Mouse (Mus musculus): ENCODE results near the gene Kif22. TPM values are rescaled to one million over a fixed set of nuclear protein-coding genes. Genes with fewer than 3 reads are reported as not detected.
A peak's percentile ranks its signal among the peaks of the same experiment; 100 is the strongest.
"Not testable (repeated sequence)": the region's sequence is repeated elsewhere in the genome, so short reads cannot be mapped to it uniquely, and the experiment has no call there.

The Kif22 gene
- 168 and 180 TPM in 2 replicates for polyA plus RNA-seq (2014; fragmentation: Nextera tagmentation; extraction: Ambion mirVana)

DNA sequence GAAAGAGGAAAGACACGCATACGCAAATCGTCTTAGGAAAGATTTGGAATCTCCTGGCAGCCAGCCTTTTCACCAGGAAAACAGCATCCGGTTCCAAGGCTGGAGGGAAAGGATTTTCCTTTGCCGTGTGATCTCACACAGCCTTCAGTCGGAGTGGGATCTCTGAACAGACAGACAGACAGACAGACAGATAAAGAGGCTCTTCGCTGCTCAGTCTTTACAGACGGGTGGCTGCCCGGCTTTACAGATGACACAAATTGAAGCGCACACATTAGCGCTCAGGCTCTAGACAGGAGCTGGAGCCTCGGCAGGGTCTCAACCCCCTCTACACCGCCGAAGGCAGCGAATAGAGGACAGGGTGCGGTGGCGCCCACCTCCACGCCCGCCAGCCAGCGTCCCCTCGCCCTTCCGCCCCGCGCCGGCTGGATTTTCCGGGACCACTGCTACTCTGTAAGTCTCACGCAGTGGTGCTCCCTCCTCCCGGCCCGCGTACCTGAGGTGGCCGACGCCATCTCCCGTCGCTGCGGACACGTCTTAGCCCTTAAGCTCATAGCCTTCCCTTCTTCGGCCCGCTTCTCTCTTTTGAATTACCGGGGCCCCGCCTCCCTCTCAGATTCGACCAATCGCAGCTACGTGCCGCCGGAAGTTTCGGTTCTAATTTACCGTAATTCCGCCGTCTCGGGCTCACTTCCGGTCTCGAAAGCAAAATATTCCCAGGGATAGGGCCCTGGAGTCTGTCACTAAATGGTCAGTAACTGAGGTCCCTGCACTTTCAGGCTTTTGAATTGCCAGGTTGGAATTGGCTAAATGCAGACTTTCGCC, at the start of gene Kif22:
Kif22 (minus strand) TSS at position 621 of the 822 bp plus-strand sequence.
- DNase-seq (peak; percentile 98), ATAC-seq (ENCODE audit: insufficient read depth) (peak; percentile 85)
- Histone ChIP-seq H3K9me3 (ENCODE audit: low read depth, low read length) (no peaks in the 10 kb centered on the region), H3K27ac (ENCODE audit: low read depth) (peak within 1 kb of the TSS; percentile 84), H3K4me1 (ENCODE audit: insufficient read depth) (no peaks in the 10 kb centered on the region; the same call in 1 of the 2 replicates), H3K36me3 (ENCODE audit: insufficient read depth) (peaks cover 19% of the 10 kb centered on the region), H3K9ac (peak within 1 kb of the TSS; percentile 90), H3K27me3 (ENCODE audit: insufficient read depth, low read length) (no peaks in the 10 kb centered on the region), H3K4me2 (peak within 1 kb of the TSS; percentile 80), H3K4me3 (ENCODE audit: low read depth, low read length) (peak within 1 kb of the TSS; percentile 99)
- no peak for TF ChIP-seq CTCF (IDR thresholded peaks at IDR 0.05; ENCODE audit: low read depth)
- WGBS: under 1% methylated on average over 53 of the region's 53 CpGs

DNA sequence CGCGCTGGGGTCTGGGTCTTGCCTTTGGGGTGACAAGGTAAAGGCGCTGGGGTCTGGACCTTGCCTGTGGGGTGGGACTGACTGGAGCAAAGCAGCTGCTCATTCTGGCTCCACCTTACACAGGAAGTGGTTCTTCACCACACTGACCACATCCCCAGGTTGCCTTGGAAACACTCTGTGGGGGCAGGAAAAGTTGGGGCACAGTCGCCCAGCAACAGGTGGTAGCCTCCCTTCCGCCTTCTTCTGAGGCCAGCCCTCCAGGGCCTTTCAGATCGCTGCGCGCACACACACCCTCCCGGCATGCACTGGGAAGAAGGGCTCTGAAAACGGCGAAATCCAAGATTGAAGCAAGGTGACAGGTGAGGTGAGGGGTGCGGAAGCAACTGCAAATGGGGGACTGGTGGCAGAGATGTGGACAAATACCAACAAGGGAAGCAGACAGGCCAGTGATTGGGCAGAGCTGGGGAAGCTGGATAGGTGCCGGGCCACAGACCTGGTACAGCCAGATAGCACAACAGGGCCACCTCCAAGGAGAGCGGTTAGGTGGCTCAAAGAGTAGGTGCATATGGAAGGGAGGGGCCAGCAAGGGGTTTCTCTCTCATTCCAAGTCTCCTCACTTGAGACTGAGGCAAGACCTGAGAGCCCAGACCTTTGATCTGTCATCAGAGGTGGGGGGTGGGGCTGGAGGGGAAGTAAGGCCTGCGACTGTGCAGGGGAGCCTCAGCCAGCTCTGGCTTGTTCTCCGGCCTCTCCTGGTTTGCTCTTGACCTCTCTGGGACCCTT, 49.0 kb upstream of the Kif22 start, which contains the start of gene AI467606:
AI467606 (plus strand) TSS at position 246 of the 783 bp plus-strand sequence.
- Histone ChIP-seq H3K4me2 (peak within 1 kb of the TSS; percentile 52), H3K36me3 (ENCODE audit: insufficient read depth) (no peaks in the 10 kb centered on the region), H3K4me1 (ENCODE audit: insufficient read depth) (no peaks in the 10 kb centered on the region), H3K27me3 (ENCODE audit: insufficient read depth, low read length) (no peaks in the 10 kb centered on the region), H3K27ac (ENCODE audit: low read depth) (no peak within 1 kb of the TSS; the same call in 1 of the 2 replicates), H3K9ac (peak within 1 kb of the TSS; percentile 43), H3K9me3 (ENCODE audit: low read depth, low read length) (no peaks in the 10 kb centered on the region), H3K4me3 (ENCODE audit: low read depth, low read length) (peak within 1 kb of the TSS; percentile 27)
- no peak for TF ChIP-seq CTCF (IDR thresholded peaks at IDR 0.05; ENCODE audit: low read depth)
- 55% methylated on average over 16 of the region's 16 CpGs for WGBS
- peak; percentile 56 for DNase-seq
- peak; percentile 80 for ATAC-seq (ENCODE audit: insufficient read depth)

DNA sequence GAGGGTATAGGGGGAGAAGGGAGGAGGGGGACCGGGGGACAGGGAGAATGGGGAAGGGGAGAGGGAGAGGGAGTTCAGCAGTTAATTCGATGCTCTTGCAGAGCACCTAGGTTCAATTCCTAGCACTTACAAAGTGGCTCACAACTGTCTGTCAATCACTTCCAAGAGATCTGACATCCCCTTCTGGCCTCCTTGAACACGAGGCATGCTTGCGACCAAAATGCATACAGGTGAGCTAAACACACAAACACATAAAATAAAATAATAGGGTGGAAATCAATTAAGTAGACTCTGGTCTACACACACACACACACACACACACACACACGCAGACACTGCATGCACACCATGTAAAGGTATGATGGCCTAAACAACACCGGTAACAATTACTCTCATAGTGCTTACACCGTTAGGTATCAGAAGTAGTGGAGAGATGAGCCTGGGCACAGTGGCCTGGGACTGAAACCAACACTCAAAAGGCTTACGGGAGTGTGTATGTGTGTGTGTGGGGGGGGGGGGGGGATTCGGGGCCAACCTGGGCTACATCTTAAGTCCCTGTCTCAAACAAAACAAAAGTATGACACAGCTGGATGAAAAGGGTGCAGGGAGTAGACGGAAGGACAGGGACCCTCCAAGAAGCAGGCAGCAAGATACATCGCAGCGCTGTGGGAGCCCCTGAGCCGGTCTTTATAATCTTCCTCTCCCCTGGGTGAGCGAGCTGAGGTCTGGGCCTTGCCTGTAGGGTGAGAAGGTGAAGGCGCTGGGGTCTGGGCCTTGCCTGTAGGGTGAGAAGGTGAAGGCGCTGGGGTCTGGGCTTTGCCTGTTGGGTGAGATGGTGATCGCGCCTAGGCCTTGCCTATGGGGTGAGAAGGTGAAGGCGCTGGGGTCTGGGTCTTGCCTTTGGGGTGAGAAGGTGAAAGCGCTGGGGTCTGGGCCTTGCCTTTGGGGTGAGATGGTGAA, 48.2 kb upstream of the Kif22 start:
- WGBS: 80% methylated on average over 20 of the region's 20 CpGs
- ATAC-seq (ENCODE audit: insufficient read depth): no peak
- H3K36me3 ChIP-seq (ENCODE audit: insufficient read depth): no peaks in the 10 kb centered on the region
- no peak for TF ChIP-seq CTCF (IDR thresholded peaks at IDR 0.05; ENCODE audit: low read depth)
- H3K9me3 ChIP-seq (ENCODE audit: low read depth, low read length): no peaks in the 10 kb centered on the region
- DNase-seq: no peak
- no peak overlapping the region; the same call in 1 of the 2 replicates for H3K27ac ChIP-seq (ENCODE audit: low read depth)
- H3K4me2 ChIP-seq: peak overlapping the region; percentile 52; the same call in 1 of the 2 replicates
- no peak overlapping the region for H3K9ac ChIP-seq
- no peaks in the 10 kb centered on the region for H3K4me1 ChIP-seq (ENCODE audit: insufficient read depth)
- H3K4me3 ChIP-seq (ENCODE audit: low read depth, low read length): no peak overlapping the region
- H3K27me3 ChIP-seq (ENCODE audit: insufficient read depth, low read length): no peaks in the 10 kb centered on the region

DNA sequence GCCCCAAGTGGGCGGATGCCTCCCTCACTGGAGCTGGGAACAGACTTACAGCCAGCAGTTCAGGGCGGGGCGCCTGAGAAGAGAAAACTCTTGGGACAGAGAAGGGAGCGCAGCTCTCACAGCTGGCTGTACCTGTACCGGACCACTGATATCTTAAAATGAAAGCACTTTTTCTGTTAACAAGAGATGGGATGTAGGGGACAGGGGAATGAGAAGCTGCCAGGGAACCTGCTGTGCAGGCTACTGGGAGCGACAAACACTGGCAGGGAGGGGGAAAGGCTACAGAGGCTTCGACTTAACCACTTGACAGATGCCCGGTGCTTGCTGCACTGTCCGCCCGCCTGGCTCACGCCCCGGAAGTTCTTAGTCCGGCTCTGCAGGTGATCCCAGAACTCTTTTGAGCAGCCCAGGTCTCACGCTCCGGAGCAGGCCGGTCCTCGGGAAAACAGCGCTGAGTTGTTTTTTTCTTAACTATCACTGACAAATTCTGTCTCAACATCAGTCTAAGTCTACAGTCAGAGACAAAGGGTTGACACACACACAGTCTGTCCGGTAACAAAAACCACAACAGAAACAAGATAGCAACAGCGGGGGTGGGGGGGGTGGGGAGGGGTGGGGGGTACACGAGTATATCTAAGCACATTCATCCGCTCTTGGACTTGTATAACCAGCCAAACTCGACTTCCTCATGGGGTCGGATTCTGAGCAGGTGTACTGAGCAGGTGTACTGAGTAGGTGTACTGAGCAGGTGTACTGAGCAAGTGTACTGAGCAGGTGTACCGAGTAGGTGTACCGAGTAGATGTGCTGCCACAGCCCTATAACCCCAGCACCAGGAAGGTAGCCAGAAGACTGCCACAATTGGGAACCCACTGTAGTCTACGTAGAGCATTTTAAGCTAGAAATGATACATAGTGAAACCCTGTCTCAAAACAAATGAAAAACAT, 46.9 kb upstream of the Kif22 start:
- Histone ChIP-seq H3K4me2 (peak overlapping the region; percentile 48), H3K27ac (ENCODE audit: low read depth) (peak overlapping the region; percentile 46; the same call in 1 of the 2 replicates), H3K27me3 (ENCODE audit: insufficient read depth, low read length) (no peaks in the 10 kb centered on the region), H3K9me3 (ENCODE audit: low read depth, low read length) (no peaks in the 10 kb centered on the region), H3K4me1 (ENCODE audit: insufficient read depth) (no peaks in the 10 kb centered on the region), H3K36me3 (ENCODE audit: insufficient read depth) (no peaks in the 10 kb centered on the region), H3K4me3 (ENCODE audit: low read depth, low read length) (peak overlapping the region; percentile 6; the same call in 1 of the 2 replicates), H3K9ac (peak overlapping the region; percentile 23)
- no peak for TF ChIP-seq CTCF (IDR thresholded peaks at IDR 0.05; ENCODE audit: low read depth)
- ATAC-seq (ENCODE audit: insufficient read depth) (no peak), DNase-seq (no peak)
- WGBS: 17% methylated on average over 27 of the region's 27 CpGs

DNA sequence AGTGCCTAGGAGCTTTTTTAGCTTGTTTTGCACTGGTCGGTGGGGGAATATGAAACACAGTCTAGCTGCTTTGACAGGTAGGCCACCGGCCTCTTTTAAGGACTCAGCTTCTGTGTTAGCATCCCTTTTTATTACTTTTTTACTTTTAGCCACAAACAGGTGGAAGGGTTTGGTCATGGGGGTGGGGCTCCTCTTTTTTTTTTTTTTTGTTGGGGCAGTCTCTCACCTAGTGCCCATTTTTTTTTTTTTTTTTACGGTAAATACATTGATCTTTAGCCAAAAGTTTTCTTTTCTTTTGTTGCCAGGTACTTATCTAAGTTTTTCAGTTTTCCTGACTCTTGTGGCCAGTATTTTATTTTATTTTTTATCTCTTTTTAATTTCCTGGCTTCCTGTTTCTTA, 45.8 kb upstream of the Kif22 start:
- H3K27me3 ChIP-seq (ENCODE audit: insufficient read depth, low read length): no peaks in the 10 kb centered on the region
- H3K9me3 ChIP-seq (ENCODE audit: low read depth, low read length): no peaks in the 10 kb centered on the region
- H3K4me3 ChIP-seq (ENCODE audit: low read depth, low read length): no peak overlapping the region
- no peak overlapping the region for H3K27ac ChIP-seq (ENCODE audit: low read depth)
- H3K36me3 ChIP-seq (ENCODE audit: insufficient read depth): no peaks in the 10 kb centered on the region
- H3K9ac ChIP-seq: no peak overlapping the region
- no peak overlapping the region for H3K4me2 ChIP-seq
- ATAC-seq (ENCODE audit: insufficient read depth) (no peak), DNase-seq (no peak)
- no peaks in the 10 kb centered on the region for H3K4me1 ChIP-seq (ENCODE audit: insufficient read depth)
- TF ChIP-seq CTCF (IDR thresholded peaks at IDR 0.05; ENCODE audit: low read depth): no peak
- 90% methylated on average over 3 of the region's 3 CpGs for WGBS

DNA sequence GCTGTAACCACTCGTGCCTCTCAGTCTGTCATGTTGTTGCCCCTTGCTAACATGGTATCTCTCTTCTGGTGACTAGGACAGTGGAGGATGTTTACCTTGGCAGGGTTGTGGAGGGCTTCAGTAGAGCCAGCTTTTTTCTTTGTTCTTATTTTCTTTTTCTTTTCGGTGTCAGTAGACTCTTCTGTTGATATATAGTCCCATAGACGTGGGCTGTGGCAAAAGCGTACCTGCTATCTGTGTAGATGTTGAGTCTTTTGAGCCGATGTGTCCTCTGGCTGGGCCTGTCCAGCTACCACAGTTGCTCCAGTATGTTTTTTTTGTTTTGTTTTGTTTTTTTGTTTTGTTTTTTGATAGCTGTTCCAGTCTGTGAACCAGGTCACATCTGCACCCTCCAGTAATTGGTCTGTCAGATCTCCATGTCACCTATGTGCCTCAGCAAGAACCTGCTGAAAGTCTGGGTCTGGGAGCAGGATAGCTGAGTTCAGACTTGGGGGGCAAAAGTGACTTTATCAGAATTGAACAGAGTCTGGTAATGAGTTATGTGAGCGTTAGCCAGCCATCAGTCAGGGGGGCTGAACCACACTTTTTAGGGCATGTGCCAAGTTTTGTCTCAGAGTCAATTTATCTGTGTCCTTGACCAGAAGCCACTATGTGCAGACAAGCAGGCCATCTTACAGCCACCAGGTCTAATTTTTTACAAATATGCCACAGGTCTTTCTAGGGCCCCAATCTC, 45.2 kb upstream of the Kif22 start, which contains the start of gene Zg16:
Zg16 (minus strand) TSS at position 51 of the 733 bp plus-strand sequence.
- not testable (repeated sequence) for H3K9me3 ChIP-seq (ENCODE audit: low read depth, low read length); H3K27ac ChIP-seq (ENCODE audit: low read depth); DNase-seq; ATAC-seq (ENCODE audit: insufficient read depth); H3K27me3 ChIP-seq (ENCODE audit: insufficient read depth, low read length); H3K4me2 ChIP-seq; H3K4me1 ChIP-seq (ENCODE audit: insufficient read depth); H3K4me3 ChIP-seq (ENCODE audit: low read depth, low read length); H3K36me3 ChIP-seq (ENCODE audit: insufficient read depth); H3K9ac ChIP-seq
- WGBS: 70% methylated on average over 6 of the region's 6 CpGs

DNA sequence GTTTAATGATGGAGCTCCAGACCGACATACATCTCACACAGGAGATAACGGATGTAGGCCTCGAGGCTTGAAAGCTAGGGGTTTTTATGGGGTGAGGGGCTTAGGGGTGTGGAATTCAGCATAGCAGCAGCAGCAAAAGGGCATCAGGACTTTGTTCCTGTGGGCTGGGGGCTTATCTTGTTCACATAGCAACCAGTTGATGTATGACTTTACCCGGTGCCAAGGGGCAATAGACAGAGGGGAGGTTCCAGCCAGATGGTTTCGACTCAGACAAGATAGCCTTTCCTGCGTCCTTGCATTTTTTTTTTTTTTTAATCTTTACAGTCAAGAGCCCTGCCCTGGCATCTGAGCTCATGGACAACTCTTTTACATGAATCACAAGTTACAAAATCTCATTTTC, 43.5 kb upstream of the Kif22 start:
- WGBS: 30% methylated on average over 6 of the region's 6 CpGs
- H3K27me3 ChIP-seq (ENCODE audit: insufficient read depth, low read length); H3K9me3 ChIP-seq (ENCODE audit: low read depth, low read length); H3K4me2 ChIP-seq; H3K36me3 ChIP-seq (ENCODE audit: insufficient read depth); H3K9ac ChIP-seq; ATAC-seq (ENCODE audit: insufficient read depth); H3K4me1 ChIP-seq (ENCODE audit: insufficient read depth); H3K27ac ChIP-seq (ENCODE audit: low read depth); DNase-seq; H3K4me3 ChIP-seq (ENCODE audit: low read depth, low read length): not testable (repeated sequence)

Data from lung, embryonic 14.5 days (tissue).